Mouse (Mus musculus) liver, embryonic 11.5 days (tissue): Measurements from ENCODE around the gene Smad3. TPM values are rescaled to one million over a fixed set of nuclear protein-coding genes. Genes with fewer than 3 reads are reported as not detected.

Source experiments
- ATAC-seq: fragments of 200-750 bp; cut with Nextera tagmentation; replicated peaks from 2 replicates; pipeline ENCODE4 v1.8.0; 2017; ENCODE audit warnings: moderate number of reproducible peaks, mild to moderate bottlenecking, moderate TSS enrichment, moderate library complexity; ENCODE audit not compliant: low FRiP score
- DNase-seq: peaks from one replicate; pipeline ENCODE4 v3.0.0-alpha.2; 2017; ENCODE audit warnings: low spot score
- H3K27ac ChIP-seq: fragments of 300-500 bp; sonication (generic); 2 replicates; pipeline ENCODE4 v1.5.1; 2014; ENCODE audit warnings: mild to moderate bottlenecking, low read depth, low read length, control low read depth
- H3K27me3 ChIP-seq: fragments of 300-500 bp; sonication (generic); replicated peaks from 2 replicates; pipeline ENCODE4 v1.6.1; 2014; ENCODE audit warnings: low read length, mixed read lengths; ENCODE audit not compliant: control insufficient read depth, insufficient read depth
- H3K36me3 ChIP-seq: fragments of 300-500 bp; sonication (generic); 2 replicates; pipeline ENCODE4 v1.6.1; 2014; ENCODE audit warnings: mild to moderate bottlenecking, low read length, moderate library complexity, mixed read lengths; ENCODE audit not compliant: control insufficient read depth, insufficient read depth
- H3K4me1 ChIP-seq: fragments of 300-500 bp; sonication (generic); replicated peaks from 2 replicates; pipeline ENCODE4 v1.6.1; 2014; ENCODE audit warnings: low read length, mixed read lengths; ENCODE audit not compliant: control insufficient read depth, insufficient read depth
- H3K4me2 ChIP-seq: fragments of 300-500 bp; sonication (generic); 2 replicates; pipeline ENCODE4 v1.6.1; 2014; ENCODE audit warnings: mild to moderate bottlenecking, control low read depth, moderate library complexity
- H3K4me3 ChIP-seq: fragments of 300-500 bp; sonication (generic); 2 replicates; pipeline ENCODE4 v1.5.1; 2014; ENCODE audit warnings: low read depth, low read length, control low read depth
- H3K9ac ChIP-seq: fragments of 300-500 bp; sonication (generic); 2 replicates; pipeline ENCODE4 v1.6.1; 2014; ENCODE audit warnings: low read depth, low read length, control low read depth
- H3K9me3 ChIP-seq: fragments of 300-500 bp; sonication (generic); 2 replicates; pipeline ENCODE4 v1.6.1; 2016; ENCODE audit warnings: low read length, inconsistent platforms, mixed read lengths; ENCODE audit not compliant: control insufficient read depth
- WGBS: fragments of 180-500 bp; shearing (Covaris S2); extraction: QIAGEN DNeasy Blood & Tissue Kit; methylation state at CpG from one replicate; pipeline ENCODE4 v1.1.7; 2014; 5-methylcytosine and 5-hydroxymethylcytosine counted together
- polyA plus RNA-seq: library from polyadenylated mRNA; unstranded; fragments of >200 nt; fragmentation: Nextera tagmentation; extraction: Ambion mirVana; gene quantifications from 2 replicates; pipeline ENCODE4 v1.2.1, GENCODE M21; 2014

The Smad3 gene
- polyA plus RNA-seq, 1 experiment from 2014 or later: 7.3 TPM

GRCm38 (mm10) chr9:63759973-63760722, 2.4 kb upstream of the Smad3 start:
- DNase-seq: no peak
- peak overlapping the region; percentile 92 for H3K4me2 ChIP-seq
- ATAC-seq: no peak
- H3K4me3 ChIP-seq: no peak overlapping the region
- WGBS: 73% methylated on average over 7 of the region's 7 CpGs
- H3K9ac ChIP-seq: no peak overlapping the region
- no peaks in the 10 kb centered on the region for H3K36me3 ChIP-seq
- no peaks in the 10 kb centered on the region for H3K9me3 ChIP-seq
- H3K4me1 ChIP-seq: peaks cover 30% of the 10 kb centered on the region
- H3K27me3 ChIP-seq: no peaks in the 10 kb centered on the region
- H3K27ac ChIP-seq: peak overlapping the region; percentile 93; the same call in 1 of the 2 replicates

GRCm38 (mm10) chr9:63758641-63759391, 1.0 kb upstream of the Smad3 start:
- peak overlapping the region; percentile 93 for H3K27ac ChIP-seq
- peak; percentile 77 for DNase-seq
- peak overlapping the region; percentile 92 for H3K4me2 ChIP-seq
- H3K27me3 ChIP-seq: no peaks in the 10 kb centered on the region
- peak overlapping the region; percentile 87 for H3K4me3 ChIP-seq
- H3K9ac ChIP-seq: peak overlapping the region; percentile 83
- ATAC-seq: peak; percentile 76
- under 1% methylated on average over 23 of the region's 23 CpGs for WGBS
- no peaks in the 10 kb centered on the region for H3K36me3 ChIP-seq
- no peaks in the 10 kb centered on the region for H3K9me3 ChIP-seq
- H3K4me1 ChIP-seq: peaks cover 43% of the 10 kb centered on the region

GRCm38 (mm10) chr9:63757462-63757772, 377 bp downstream of the Smad3 start:
- Histone ChIP-seq H3K36me3 (no peaks in the 10 kb centered on the region), H3K4me1 (peaks cover 55% of the 10 kb centered on the region), H3K9me3 (no peaks in the 10 kb centered on the region), H3K9ac (peak overlapping the region; percentile 83), H3K4me2 (peak overlapping the region; percentile 92), H3K27me3 (no peaks in the 10 kb centered on the region), H3K27ac (peak overlapping the region; percentile 93), H3K4me3 (peak overlapping the region; percentile 87)
- WGBS: under 1% methylated on average over 26 of the region's 26 CpGs
- ATAC-seq (no peak; the same call in none of the 2 replicates), DNase-seq (peak; percentile 68)

GRCm38 (mm10) chr9:63756581-63757461, 973 bp downstream of the Smad3 start:
- Histone ChIP-seq H3K9ac (peak overlapping the region; percentile 83), H3K27me3 (no peaks in the 10 kb centered on the region), H3K4me1 (peaks cover 55% of the 10 kb centered on the region), H3K9me3 (no peaks in the 10 kb centered on the region), H3K27ac (peak overlapping the region; percentile 93), H3K36me3 (no peaks in the 10 kb centered on the region), H3K4me2 (peak overlapping the region; percentile 92), H3K4me3 (peak overlapping the region; percentile 87)
- DNase-seq (peak; percentile 72), ATAC-seq (peak; percentile 2; the same call in 1 of the 2 replicates)
- 2% methylated on average over 42 of the region's 47 CpGs for WGBS

- H3K4me3 ChIP-seq: peak overlapping the region; percentile 87
- peak overlapping the region; percentile 83 for H3K9ac ChIP-seq
- H3K4me1 ChIP-seq: peaks cover 55% of the 10 kb centered on the region
- H3K36me3 ChIP-seq: no peaks in the 10 kb centered on the region
- no peak overlapping the region for H3K27ac ChIP-seq
- H3K9me3 ChIP-seq: no peaks in the 10 kb centered on the region
- DNase-seq (no peak), ATAC-seq (no peak)
- H3K4me2 ChIP-seq: peak overlapping the region; percentile 92
- no peaks in the 10 kb centered on the region for H3K27me3 ChIP-seq
- 39% methylated on average over 15 of the region's 15 CpGs for whole genome bisulfite sequencing
Measured at GRCm38 (mm10) chr9:63755671-63756543, 1.9 kb downstream of the Smad3 start.

GRCm38 (mm10) chr9:63754556-63755510, 3.0 kb downstream of the Smad3 start:
- ATAC-seq: no peak
- Histone ChIP-seq H3K27me3 (no peaks in the 10 kb centered on the region), H3K36me3 (no peaks in the 10 kb centered on the region), H3K4me2 (peak overlapping the region; percentile 92), H3K4me1 (peaks cover 58% of the 10 kb centered on the region), H3K9me3 (no peaks in the 10 kb centered on the region), H3K9ac (0 out of 2 replicates have a peak overlapping the region, but pooled peaks have one; percentile 5), H3K27ac (no peak overlapping the region), H3K4me3 (peak overlapping the region; percentile 87; the same call in 1 of the 2 replicates)
- no peak for DNase-seq
- 66% methylated on average over 23 of the region's 23 CpGs for WGBS

GRCm38 (mm10) chr9:63754039-63754438, 3.8 kb downstream of the Smad3 start:
- DNase-seq (no peak), ATAC-seq (no peak)
- Histone ChIP-seq H3K9ac (no peak overlapping the region), H3K27me3 (no peaks in the 10 kb centered on the region), H3K36me3 (no peaks in the 10 kb centered on the region), H3K4me2 (peak overlapping the region; percentile 92), H3K4me1 (peaks cover 58% of the 10 kb centered on the region), H3K27ac (no peak overlapping the region), H3K9me3 (no peaks in the 10 kb centered on the region), H3K4me3 (no peak overlapping the region)
- WGBS: 69% methylated on average over 5 of the region's 5 CpGs
